Mouse (Mus musculus) skeletal muscle tissue, adult 2 months (tissue): Measurements from ENCODE around the gene Olfr1053.
"Not testable (repeated sequence)": the region's sequence is repeated elsewhere in the genome, so short reads cannot be mapped to it uniquely, and the experiment has no call there.

Source experiments
- DNase-seq: peaks from one replicate; pipeline ENCODE4 v3.0.0-alpha.2; 2012; ENCODE audit warnings: low read depth, low spot score

Olfr1053 gene

DNA sequence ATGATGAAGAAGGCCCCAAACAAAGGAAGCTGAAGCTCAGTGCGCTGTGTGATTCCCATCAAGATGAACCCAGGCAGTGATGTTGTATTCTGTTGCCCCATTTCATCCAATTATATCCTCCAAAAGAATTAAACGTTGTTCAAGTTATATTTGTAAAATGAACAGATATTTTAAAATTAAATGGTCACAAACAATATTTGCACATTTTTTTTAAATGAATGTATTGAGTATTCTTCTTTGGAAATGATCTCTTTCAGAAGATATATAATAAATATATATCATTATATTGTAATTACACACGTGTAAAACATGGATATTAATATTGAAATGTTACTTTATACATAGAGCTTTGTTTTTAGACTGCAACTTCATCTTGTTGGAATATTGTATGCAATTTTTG lies at the start of gene Olfr1053:
Gene Olfr1053 (minus strand): TSS at position 101 of the 400 bp plus-strand sequence.
- no peak for DNase-seq

- no peak for DNase-seq
These were observed 47.3 kb upstream of the Olfr1053 start, which contains the start of gene Olfr1056 for GRCm38 (mm10) chr2:86362369-86362768. Gene Olfr1056, minus strand, starts transcription at chr2:86362469.

- not testable (repeated sequence) for DNase-seq
These were observed 36.7 kb upstream of the Olfr1053 start for GRCm38 (mm10) chr2:86351751-86352150.

GRCm38 (mm10) chr2:86350184-86350583 lies 35.1 kb upstream of the Olfr1053 start, which contains the start of gene Olfr1055:
Gene Olfr1055, minus strand, starts transcription at chr2:86350284.
- DNase-seq = no peak

DNA sequence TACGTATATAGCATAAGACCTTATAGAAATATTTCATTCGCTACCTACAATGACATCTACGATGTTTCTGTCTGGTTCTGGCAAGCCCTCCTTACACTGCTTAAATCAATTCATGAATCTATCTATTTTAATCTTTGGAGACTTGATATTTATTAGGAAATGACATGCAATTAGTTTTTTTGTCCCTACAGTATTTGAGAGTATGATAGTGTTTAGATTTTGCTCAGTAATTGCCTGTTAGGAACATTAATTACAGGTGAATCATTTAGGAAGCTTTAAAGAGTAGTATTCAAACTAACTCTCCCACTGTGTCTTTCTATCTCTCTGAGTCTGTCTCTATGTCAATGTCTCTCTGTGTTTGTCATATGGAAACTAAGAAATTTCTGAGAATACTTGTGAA lies 20.2 kb upstream of the Olfr1053 start, which contains the start of gene Olfr1054:
Gene Olfr1054 (minus strand): TSS at position 101 of the 400 bp plus-strand sequence.
- DNase-seq = no peak

- DNase-seq = no peak
These were observed 22.9 kb downstream of the Olfr1053 start, which contains the start of gene Olfr1052 for GRCm38 (mm10) chr2:86292155-86292554. Gene Olfr1052, plus strand, starts transcription at chr2:86292455.

DNA sequence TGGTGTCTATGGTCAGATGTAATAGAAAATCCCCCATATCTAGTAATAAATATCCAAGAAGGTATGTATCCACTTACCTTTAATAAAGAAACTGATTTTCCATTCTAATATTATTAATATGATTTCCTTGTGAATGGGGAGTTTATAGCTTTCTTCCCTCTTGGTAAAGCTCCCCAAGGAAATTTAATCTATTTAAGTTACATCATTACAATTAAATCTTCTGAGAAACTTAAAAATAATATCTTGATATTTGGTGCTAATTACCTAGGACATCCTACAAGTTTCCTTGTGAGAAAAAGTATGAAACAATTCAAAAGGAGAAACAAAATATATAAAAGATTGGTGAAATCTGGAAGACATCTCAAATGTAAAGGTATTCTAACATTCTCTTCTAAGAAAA lies 36.1 kb downstream of the Olfr1053 start, which contains the start of gene Olfr1051:
Gene Olfr1051 (minus strand): TSS at position 101 of the 400 bp plus-strand sequence.
- DNase-seq = not testable (repeated sequence)
